In genomic region chr9:41058765-41059535, GRCm38 (mm10) we compare ENCODE assay signal across 23 mouse cellular contexts. TPM values are rescaled to one million over a fixed set of nuclear protein-coding genes. Genes with fewer than 3 reads are reported as not detected.
DNase-seq lines count a peak whose midpoint lies in the region; ATAC-seq and TF ChIP-seq lines count a peak whose summit lies in the region.
"Had no signal": no experiment of that assay in that cellular context is flagged by ENCODE, and none has a peak within 500 bp of the region (broad histone marks: within the 10 kb centered on the region; RNA-seq: fewer than 3 reads in every experiment).

No protein-coding gene starts in this region.

- DNase-seq in 416B (ENCODE audit: low read depth), result peak; percentile 52
- DNase-seq in Muller cell, postnatal 12 days (ENCODE audit: inconsistent ontology term), result peak; percentile 52
- peak; percentile 61 for DNase-seq in gonadal fat pad, adult 2 months (ENCODE audit: low read depth)
- DNase-seq in cerebellum, adult 11 months, result no peak
- no peak for DNase-seq in hindbrain, postnatal 0 days (ENCODE audit: low spot score)
- DNase-seq in adrenal gland, postnatal 36 days, result no peak
- DNase-seq in forebrain, embryonic 14.5 days (ENCODE audit: low spot score), result no peak
- DNase-seq: cerebellum, adult 18-20 months; gastrocnemius, postnatal 25 days; kidney, postnatal 10 days; spleen, adult 18-20 months; thymus, adult 2 months had no signal

- no peak for ATAC-seq in hindbrain, postnatal 0 days
- no peak for ATAC-seq in forebrain, embryonic 14.5 days
- ATAC-seq: intestine, postnatal 0 days; lung, postnatal 0 days had no signal

- no peak for TF ChIP-seq CTCF in hindbrain, postnatal 0 days (IDR thresholded peaks at IDR 0.05; ENCODE audit: low read depth)

- 33% methylated on average over 7 of the region's 8 CpGs for WGBS in macrophage (ENCODE audit: missing documents)
- WGBS in hindbrain, postnatal 0 days, result 71% methylated on average over 8 of the region's 8 CpGs
- WGBS in forebrain, embryonic 14.5 days, result 72% methylated on average over 8 of the region's 8 CpGs

- H3K36me3 ChIP-seq in macrophage (ENCODE audit: inconsistent target), result no peaks in the 10 kb centered on the region
- H3K36me3 ChIP-seq in hindbrain, postnatal 0 days (ENCODE audit: insufficient read depth, low read length), result no peaks in the 10 kb centered on the region
- H3K36me3 ChIP-seq in forebrain, embryonic 14.5 days (ENCODE audit: control insufficient read depth, insufficient read depth, low read length), result no peaks in the 10 kb centered on the region
- H3K36me3 ChIP-seq: embryonic facial prominence, embryonic 12.5 days; heart, embryonic 12.5 days; hindbrain, embryonic 15.5 days; limb, embryonic 13.5 days; midbrain, embryonic 12.5 days; stomach, embryonic 15.5 days had no signal

- H3K4me2 ChIP-seq in hindbrain, postnatal 0 days (ENCODE audit: low read depth, low read length), result no peak overlapping the region
- H3K4me2 ChIP-seq in forebrain, embryonic 14.5 days (ENCODE audit: low read length), result no peak overlapping the region
- H3K4me2 ChIP-seq: embryonic facial prominence, embryonic 12.5 days; heart, embryonic 12.5 days; hindbrain, embryonic 15.5 days; limb, embryonic 13.5 days; midbrain, embryonic 12.5 days; stomach, embryonic 15.5 days had no signal

- no peaks in the 10 kb centered on the region for H3K27me3 ChIP-seq in hindbrain, postnatal 0 days (ENCODE audit: insufficient read depth, low read length)
- no peaks in the 10 kb centered on the region for H3K27me3 ChIP-seq in forebrain, embryonic 14.5 days (replicated peaks; ENCODE audit: control insufficient read depth, insufficient read depth, low read length)
- H3K27me3 ChIP-seq: embryonic facial prominence, embryonic 12.5 days; heart, embryonic 12.5 days; hindbrain, embryonic 15.5 days; limb, embryonic 13.5 days; midbrain, embryonic 12.5 days; stomach, embryonic 15.5 days had no signal

- peaks cover 90% of the 10 kb centered on the region for H3K79me2 ChIP-seq in macrophage (ENCODE audit: inconsistent target)

- peak overlapping the region; percentile 32 for H3K27ac ChIP-seq in macrophage
- H3K27ac ChIP-seq in hindbrain, postnatal 0 days, result no peak overlapping the region
- no peak overlapping the region for H3K27ac ChIP-seq in forebrain, embryonic 14.5 days (ENCODE audit: low read depth, low read length)
- H3K27ac ChIP-seq: embryonic facial prominence, embryonic 12.5 days; hindbrain, embryonic 15.5 days; limb, embryonic 13.5 days; midbrain, embryonic 12.5 days; stomach, embryonic 15.5 days had no signal

- no peaks in the 10 kb centered on the region for H3K9me3 ChIP-seq in hindbrain, postnatal 0 days (ENCODE audit: low read length)
- no peaks in the 10 kb centered on the region for H3K9me3 ChIP-seq in forebrain, embryonic 14.5 days (replicated peaks; ENCODE audit: control insufficient read depth, low read length)
- H3K9me3 ChIP-seq: embryonic facial prominence, embryonic 12.5 days; heart, embryonic 12.5 days; hindbrain, embryonic 15.5 days; limb, embryonic 13.5 days; midbrain, embryonic 12.5 days; stomach, embryonic 15.5 days had no signal

- no peak overlapping the region for H3K9ac ChIP-seq in hindbrain, postnatal 0 days (replicated peaks; ENCODE audit: low read length)
- H3K9ac ChIP-seq in forebrain, embryonic 14.5 days (ENCODE audit: low read length), result no peak overlapping the region
- H3K9ac ChIP-seq: embryonic facial prominence, embryonic 12.5 days; heart, embryonic 12.5 days; hindbrain, embryonic 15.5 days; limb, embryonic 13.5 days; midbrain, embryonic 12.5 days; stomach, embryonic 15.5 days had no signal

- H3K4me3 ChIP-seq in macrophage (ENCODE audit: inconsistent target), result no peak overlapping the region
- no peak overlapping the region for H3K4me3 ChIP-seq in hindbrain, postnatal 0 days (ENCODE audit: low read length)
- H3K4me3 ChIP-seq in forebrain, embryonic 14.5 days (ENCODE audit: low read depth, low read length), result no peak overlapping the region
- H3K4me3 ChIP-seq: embryonic facial prominence, embryonic 12.5 days; heart, embryonic 12.5 days; hindbrain, embryonic 15.5 days; limb, embryonic 13.5 days; midbrain, embryonic 12.5 days; stomach, embryonic 15.5 days had no signal

- peaks cover 22% of the 10 kb centered on the region for H3K4me1 ChIP-seq in hindbrain, postnatal 0 days (ENCODE audit: insufficient read depth, low read length)
- H3K4me1 ChIP-seq in forebrain, embryonic 14.5 days (ENCODE audit: control insufficient read depth, insufficient read depth, low read length), result no peaks in the 10 kb centered on the region
- H3K4me1 ChIP-seq: stomach, embryonic 15.5 days had no signal

RNA-seq across cellular contexts. Expression of gene Crtam, which starts 54.5 kb away (rescaled TPM):
- 0.06 TPM in 1 of 2 replicates, not detected in the other for polyA plus RNA-seq in gonadal fat pad, adult 2 months (2012; rRNA removed)
- total RNA-seq in macrophage (2018; cell fraction: chromatin; rRNA removed), result 1 to 10 TPM in 2 of 26 experiments, under 1 TPM in 15, not detected in 9; 0.13 to 1.2 (median 0.46) TPM
- total RNA-seq in macrophage (2018; cell fraction: cytosol; rRNA removed), result under 1 TPM in 1 of 26 experiments, not detected in 25; 0.07 TPM
- total RNA-seq in macrophage (2018; cell fraction: nucleus; rRNA removed), result 1 to 10 TPM in 1 of 26 experiments, under 1 TPM in 11, not detected in 14; 0.11 to 1.7 (median 0.26) TPM
- polyA plus RNA-seq in macrophage (2018), result not detected in 3 replicates
- total RNA-seq in hindbrain, postnatal 0 days (2014; rRNA removed), result 0.04 and 0.42 TPM in 2 replicates
- polyA plus RNA-seq in hindbrain, postnatal 0 days (2015; fragmentation: Nextera tagmentation; extraction: Ambion mirVana), result 0.21 and 0.52 TPM in 2 replicates
- total RNA-seq in adrenal gland, postnatal 36 days (2021), result not detected
- 0.08 TPM in 1 of 2 replicates, not detected in the other for polyA plus RNA-seq in forebrain, embryonic 14.5 days (2014; fragmentation: Nextera tagmentation; extraction: Ambion mirVana)
- total RNA-seq: gastrocnemius, postnatal 25 days; heart, postnatal 25 days had no signal
- polyA plus RNA-seq: forebrain, embryonic 11.5 days; midbrain, embryonic 12.5 days; stomach, embryonic 15.5 days had no signal

Comparison
In these comparisons a context has a peak if more than half of its experiments do, and no peak if none do; other contexts are left out.
1. DNase-seq: peak in 416B (single experiment), Muller cell, postnatal 12 days (single experiment) and gonadal fat pad, adult 2 months (single experiment); none in cerebellum, adult 11 months (single experiment), hindbrain, postnatal 0 days (single experiment), adrenal gland, postnatal 36 days (0 of 2) and forebrain, embryonic 14.5 days (single experiment).